Mouse (Mus musculus) ES-Bruce4 (cell line): Measurements from ENCODE around the gene Gm4787. TPM values are rescaled to one million over a fixed set of nuclear protein-coding genes. Genes with fewer than 3 reads are reported as not detected.

Experiments
- H3K27ac ChIP-seq: 2 replicates; pipeline ENCODE4 v1.5.1; 2012; ENCODE audit warnings: low read length, inconsistent platforms; ENCODE audit not compliant: insufficient read depth
- H3K27me3 ChIP-seq: 2 replicates; pipeline ENCODE4 v1.6.1; 2012; ENCODE audit warnings: mild to moderate bottlenecking, low read length, inconsistent platforms; ENCODE audit not compliant: control insufficient read depth, poor library complexity, insufficient read depth, severe bottlenecking
- H3K36me3 ChIP-seq: 2 replicates; pipeline ENCODE4 v1.6.1; 2012; ENCODE audit warnings: inconsistent platforms, mild to moderate bottlenecking, low read length, moderate library complexity; ENCODE audit not compliant: control insufficient read depth, poor library complexity, insufficient read depth, severe bottlenecking
- H3K4me1 ChIP-seq: one replicate; pipeline ENCODE4 v1.8.1; 2011; ENCODE audit warnings: low read length; ENCODE audit not compliant: control insufficient read depth, insufficient read depth
- H3K4me3 ChIP-seq: 2 replicates; pipeline ENCODE4 v1.5.1; 2011; ENCODE audit warnings: low read depth, mild to moderate bottlenecking, low read length
- H3K9ac ChIP-seq: 2 replicates; pipeline ENCODE4 v1.6.1; 2012; ENCODE audit warnings: low read depth, mild to moderate bottlenecking, inconsistent platforms; ENCODE audit not compliant: poor library complexity, severe bottlenecking
- H3K9me3 ChIP-seq: replicated peaks from 2 replicates; pipeline ENCODE4 v1.6.1; 2012; ENCODE audit warnings: mild to moderate bottlenecking, low read length, inconsistent platforms; ENCODE audit not compliant: control insufficient read depth, poor library complexity, insufficient read depth, severe bottlenecking
- CTCF ChIP-seq: IDR thresholded peaks from one replicate; pipeline ENCODE4 v1.8.1; 2011; ENCODE audit warnings: low read depth, low read length
- EP300 ChIP-seq: IDR thresholded peaks from 2 replicates; pipeline ENCODE4 v1.6.1; 2011; ENCODE audit warnings: low read depth, low read length; ENCODE audit not compliant: insufficient read depth
- POLR2A ChIP-seq: IDR thresholded peaks from one replicate; pipeline ENCODE4 v1.8.1; 2011; ENCODE audit warnings: low read length; ENCODE audit not compliant: insufficient read depth
- polyA plus RNA-seq: library from polyadenylated mRNA; stranded (reverse); fragments of >200 nt; gene quantifications from 2 replicates; pipeline ENCODE4 v1.2.4, GENCODE M21; 2011; ENCODE audit warnings: low read depth; ENCODE audit not compliant: missing spikeins, insufficient read depth, insufficient read length

Gm4787 gene
- polyA plus RNA-seq, 1 experiment, result 1.4 TPM

DNA sequence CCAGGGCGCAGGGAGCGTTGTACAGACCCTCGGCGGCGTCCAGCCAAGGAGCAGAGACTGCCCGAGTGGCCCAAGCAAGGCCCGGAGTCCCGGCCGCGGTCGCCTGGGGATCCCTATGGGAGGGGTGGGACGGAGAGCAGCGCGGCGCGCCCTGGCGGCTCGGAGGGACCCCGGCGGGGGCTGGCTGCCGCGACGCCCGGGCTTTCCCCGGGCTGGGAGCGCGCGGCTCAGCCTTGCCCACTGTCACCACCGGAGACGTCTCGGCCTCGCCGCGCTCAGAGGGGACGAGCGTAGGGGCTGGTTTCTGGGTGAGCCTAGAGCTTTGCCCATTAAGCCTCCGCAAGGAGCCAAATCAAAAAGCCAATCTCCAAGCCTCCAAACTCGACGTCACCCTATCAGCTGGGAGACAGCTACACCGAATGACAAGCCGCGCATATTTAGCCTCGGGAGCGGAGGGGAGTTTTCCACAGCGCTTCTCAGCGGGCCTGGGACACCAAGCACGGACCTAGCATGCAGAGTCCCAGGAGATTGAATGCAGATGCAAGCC lies 46.3 kb downstream of the Gm4787 start, which contains the start of gene Slc8a3:
Slc8a3 (minus strand) TSS at position 306 of the 547 bp plus-strand sequence.
- H3K27me3 ChIP-seq, result peaks cover 3% of the 10 kb centered on the region
- no peak for TF ChIP-seq POLR2A
- no peaks in the 10 kb centered on the region for H3K4me1 ChIP-seq
- peak within 1 kb of the TSS; percentile 36 for H3K9ac ChIP-seq
- H3K36me3 ChIP-seq, result no peaks in the 10 kb centered on the region
- H3K27ac ChIP-seq, result no peak within 1 kb of the TSS
- H3K4me3 ChIP-seq, result peak within 1 kb of the TSS; percentile 62
- H3K9me3 ChIP-seq, result no peaks in the 10 kb centered on the region

DNA sequence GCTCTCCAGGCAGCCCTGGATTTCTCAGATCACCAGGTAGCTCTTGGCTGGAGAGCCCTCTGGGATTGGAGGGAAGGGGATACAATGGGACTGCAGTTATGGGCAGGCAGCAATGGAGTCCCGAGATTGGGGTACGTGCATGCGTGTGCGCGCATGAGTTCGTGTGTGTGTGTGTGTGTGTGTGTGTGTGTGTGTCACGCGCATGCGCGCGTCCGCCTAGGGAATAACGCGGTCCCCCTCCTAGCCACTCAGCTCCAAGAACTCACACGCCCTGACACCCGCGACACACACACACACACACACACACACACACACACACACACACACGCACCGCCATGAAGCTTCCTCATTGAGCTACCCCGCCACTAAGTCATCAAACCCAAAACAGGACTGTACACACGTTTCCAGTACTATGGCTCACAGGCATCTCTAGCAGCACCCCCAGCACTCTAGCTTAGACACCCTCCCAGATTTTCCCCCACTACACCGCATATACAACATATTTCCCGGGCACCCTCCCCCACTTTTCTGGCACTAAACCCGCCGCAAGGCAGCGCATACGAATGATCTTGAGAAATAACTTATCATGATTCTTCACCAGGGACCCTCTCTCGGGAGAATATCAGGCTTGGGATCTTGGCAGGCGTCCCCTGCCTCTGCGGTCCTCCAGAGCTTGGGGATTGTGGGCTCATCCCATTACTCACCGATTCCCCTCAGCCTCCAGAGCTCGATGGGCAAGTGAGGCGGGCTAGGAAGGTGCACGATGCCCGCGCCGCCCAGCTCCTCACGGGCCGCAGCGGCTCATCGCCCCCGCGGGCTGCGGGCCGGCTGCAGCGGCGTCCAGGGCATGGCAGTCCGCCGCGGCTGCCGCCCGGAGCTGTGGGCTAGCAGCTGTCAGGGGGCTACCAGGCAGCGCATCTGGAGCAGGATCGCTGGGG lies 47.1 kb downstream of the Gm4787 start:
- Histone ChIP-seq H3K27me3 (peaks cover 3% of the 10 kb centered on the region), H3K27ac (no peak overlapping the region), H3K4me1 (no peaks in the 10 kb centered on the region), H3K36me3 (no peaks in the 10 kb centered on the region), H3K4me3 (peak overlapping the region; percentile 62), H3K9me3 (no peaks in the 10 kb centered on the region), H3K9ac (peak overlapping the region; percentile 36)
- TF ChIP-seq POLR2A (no peak), CTCF (no peak), EP300 (no peak)

DNA sequence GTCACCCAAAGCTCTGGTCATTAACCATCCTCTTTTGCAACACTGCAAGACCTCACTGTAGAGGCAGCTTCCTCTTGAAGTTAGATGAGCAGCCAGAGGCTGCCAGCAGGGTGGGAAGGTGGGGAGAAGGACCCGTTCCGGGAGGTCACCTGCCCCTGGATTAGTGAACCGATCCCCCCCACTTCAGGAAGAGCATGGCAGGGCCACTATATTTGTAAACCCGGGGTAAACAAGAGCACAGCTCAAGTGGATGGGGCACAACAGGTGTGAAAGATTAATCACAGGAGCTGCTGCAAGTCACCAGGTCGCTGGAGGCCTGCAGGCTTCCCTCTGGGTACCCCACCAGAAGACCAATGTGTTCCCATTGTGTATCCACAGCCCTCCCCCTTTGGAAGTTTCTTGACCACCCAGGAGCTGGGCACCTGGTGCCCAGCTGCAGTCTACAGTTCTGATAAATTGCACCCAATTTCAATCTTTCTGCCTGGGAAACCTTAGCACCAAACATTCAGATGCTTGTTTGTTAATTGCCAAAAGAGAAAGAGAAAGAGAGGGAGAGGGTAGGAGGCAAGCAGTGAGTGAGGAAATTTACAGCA lies 48.1 kb downstream of the Gm4787 start:
- TF ChIP-seq POLR2A (no peak), EP300 (no peak), CTCF (no peak)
- Histone ChIP-seq H3K9me3 (no peaks in the 10 kb centered on the region), H3K36me3 (no peaks in the 10 kb centered on the region), H3K4me3 (no peak overlapping the region), H3K4me1 (no peaks in the 10 kb centered on the region), H3K27ac (no peak overlapping the region), H3K9ac (no peak overlapping the region), H3K27me3 (peaks cover 3% of the 10 kb centered on the region)

Other genes with a start within 250 kb of the Gm4787 start
- 0.70 and 1.0 TPM in 2 replicates for gene Slc8a3, start 46.3 kb downstream of the Gm4787 start, polyA plus RNA-seq
- 2.0 and 2.7 TPM in 2 replicates for gene Adam4, start 42.5 kb upstream of the Gm4787 start, polyA plus RNA-seq
- 49.6 and 66.8 TPM in 2 replicates for gene Cox16, start 105.7 kb upstream of the Gm4787 start, polyA plus RNA-seq
- gene Gm20498, start 153.4 kb upstream of the Gm4787 start, polyA plus RNA-seq, result 17.0 and 26.8 TPM in 2 replicates
- gene Synj2bp, start 153.4 kb upstream of the Gm4787 start, polyA plus RNA-seq, result 38.3 and 43.0 TPM in 2 replicates
- 0.30 TPM in 1 of 2 replicates, not detected in the other for gene Adam21, start 189.0 kb upstream of the Gm4787 start, polyA plus RNA-seq
- 70.4 and 74.4 TPM in 2 replicates for gene Med6, start 215.5 kb upstream of the Gm4787 start, polyA plus RNA-seq